Mouse (Mus musculus) intestine, embryonic 15.5 days (tissue): Measurements from ENCODE around the gene Fars2. TPM values are rescaled to one million over a fixed set of nuclear protein-coding genes. Genes with fewer than 3 reads are reported as not detected.

ENCODE experiments used
- ATAC-seq: fragments of 200-750 bp; cut with Nextera tagmentation; 2 replicates; pipeline ENCODE4 v1.8.0; 2017; ENCODE audit warnings: moderate TSS enrichment, moderate library complexity
- H3K27ac ChIP-seq: fragments of 300-500 bp; sonication (generic); 2 replicates; pipeline ENCODE4 v1.5.1; 2015; ENCODE audit warnings: mild to moderate bottlenecking, inconsistent platforms
- H3K27me3 ChIP-seq: fragments of 300-500 bp; sonication (generic); replicated peaks from 2 replicates; pipeline ENCODE4 v1.6.1; 2015; ENCODE audit warnings: inconsistent platforms
- H3K36me3 ChIP-seq: fragments of 300-500 bp; sonication (generic); 2 replicates; pipeline ENCODE4 v1.6.1; 2015; ENCODE audit warnings: inconsistent platforms
- H3K4me1 ChIP-seq: fragments of 300-500 bp; sonication (generic); replicated peaks from 2 replicates; pipeline ENCODE4 v1.6.1; 2015; ENCODE audit warnings: inconsistent platforms
- H3K4me2 ChIP-seq: fragments of 300-500 bp; sonication (generic); replicated peaks from 2 replicates; pipeline ENCODE4 v1.6.1; 2015; ENCODE audit warnings: mild to moderate bottlenecking, inconsistent platforms
- H3K4me3 ChIP-seq: fragments of 300-500 bp; sonication (generic); replicated peaks from 2 replicates; pipeline ENCODE4 v1.5.1; 2015; ENCODE audit warnings: inconsistent platforms
- H3K9ac ChIP-seq: fragments of 300-500 bp; sonication (generic); 2 replicates; pipeline ENCODE4 v1.6.1; 2015; ENCODE audit warnings: inconsistent platforms
- H3K9me3 ChIP-seq: fragments of 300-500 bp; sonication (generic); 2 replicates; pipeline ENCODE4 v1.6.1; 2016; ENCODE audit warnings: inconsistent platforms
- WGBS: fragments of 180-500 bp; shearing (Covaris S2); methylation state at CpG from one replicate; pipeline ENCODE4 v1.1.7; 2015; 5-methylcytosine and 5-hydroxymethylcytosine counted together
- polyA plus RNA-seq: library from polyadenylated mRNA; unstranded; fragments of >200 nt; fragmentation: Nextera tagmentation; extraction: Ambion mirVana; gene quantifications from 2 replicates; pipeline ENCODE4 v1.2.1, GENCODE M21; 2015

Fars2 gene
- polyA plus RNA-seq, 1 experiment from 2014 or later = 41.8 TPM

- H3K9ac ChIP-seq = no peak overlapping the region
- no peaks in the 10 kb centered on the region for H3K36me3 ChIP-seq
- H3K4me3 ChIP-seq = no peak overlapping the region
- no peaks in the 10 kb centered on the region for H3K4me1 ChIP-seq
- no peaks in the 10 kb centered on the region for H3K27me3 ChIP-seq
- WGBS = 63% methylated on average over 2 of the region's 2 CpGs
- H3K9me3 ChIP-seq = no peaks in the 10 kb centered on the region
- no peak for ATAC-seq
- H3K27ac ChIP-seq = no peak overlapping the region
- no peak overlapping the region for H3K4me2 ChIP-seq
These were observed 475.1 kb downstream of the Fars2 start for GRCm38 (mm10) chr13:36592291-36592690.

GRCm38 (mm10) chr13:36606717-36607116, 489.5 kb downstream of the Fars2 start:
- H3K9ac ChIP-seq = no peak overlapping the region
- ATAC-seq = no peak
- H3K4me3 ChIP-seq = no peak overlapping the region
- no peak overlapping the region for H3K4me2 ChIP-seq
- no peaks in the 10 kb centered on the region for H3K36me3 ChIP-seq
- no peaks in the 10 kb centered on the region for H3K4me1 ChIP-seq
- H3K27ac ChIP-seq = no peak overlapping the region
- 86% methylated on average over 5 of the region's 5 CpGs for WGBS
- H3K9me3 ChIP-seq = no peaks in the 10 kb centered on the region
- H3K27me3 ChIP-seq = no peaks in the 10 kb centered on the region

- ATAC-seq = no peak
- H3K27ac ChIP-seq = no peak overlapping the region
- H3K36me3 ChIP-seq = no peaks in the 10 kb centered on the region
- H3K4me3 ChIP-seq = no peak overlapping the region
- no peaks in the 10 kb centered on the region for H3K4me1 ChIP-seq
- 90% methylated on average over 4 of the region's 4 CpGs for WGBS
- no peaks in the 10 kb centered on the region for H3K9me3 ChIP-seq
- H3K27me3 ChIP-seq = no peaks in the 10 kb centered on the region
- no peak overlapping the region for H3K9ac ChIP-seq
- H3K4me2 ChIP-seq = no peak overlapping the region
These were observed 490.7 kb downstream of the Fars2 start for GRCm38 (mm10) chr13:36607871-36608270.

- Histone ChIP-seq H3K36me3 (no peaks in the 10 kb centered on the region), H3K4me1 (no peaks in the 10 kb centered on the region), H3K4me2 (no peak overlapping the region), H3K27me3 (no peaks in the 10 kb centered on the region), H3K4me3 (no peak overlapping the region), H3K27ac (no peak overlapping the region), H3K9ac (no peak overlapping the region), H3K9me3 (no peaks in the 10 kb centered on the region)
- no peak for ATAC-seq
- WGBS = 93% methylated on average over 5 of the region's 5 CpGs
These were observed 493.2 kb downstream of the Fars2 start for GRCm38 (mm10) chr13:36610426-36610825.

GRCm38 (mm10) chr13:36612785-36613750, 495.9 kb downstream of the Fars2 start:
- no peaks in the 10 kb centered on the region for H3K4me1 ChIP-seq
- no peak overlapping the region for H3K27ac ChIP-seq
- no peak overlapping the region for H3K9ac ChIP-seq
- H3K4me2 ChIP-seq = no peak overlapping the region
- no peak overlapping the region for H3K4me3 ChIP-seq
- no peaks in the 10 kb centered on the region for H3K27me3 ChIP-seq
- ATAC-seq = no peak
- no peaks in the 10 kb centered on the region for H3K9me3 ChIP-seq
- 72% methylated on average over 23 of the region's 23 CpGs for WGBS
- no peaks in the 10 kb centered on the region for H3K36me3 ChIP-seq

GRCm38 (mm10) chr13:36620498-36621332, 503.5 kb downstream of the Fars2 start:
- peak; percentile 95 for ATAC-seq
- no peak overlapping the region for H3K9ac ChIP-seq
- no peaks in the 10 kb centered on the region for H3K36me3 ChIP-seq
- no peaks in the 10 kb centered on the region for H3K27me3 ChIP-seq
- 69% methylated on average over 10 of the region's 10 CpGs for WGBS
- no peaks in the 10 kb centered on the region for H3K9me3 ChIP-seq
- H3K4me3 ChIP-seq = no peak overlapping the region
- no peak overlapping the region for H3K27ac ChIP-seq
- no peaks in the 10 kb centered on the region for H3K4me1 ChIP-seq
- no peak overlapping the region for H3K4me2 ChIP-seq

- Histone ChIP-seq H3K9me3 (no peaks in the 10 kb centered on the region), H3K9ac (no peak overlapping the region), H3K36me3 (no peaks in the 10 kb centered on the region), H3K27ac (no peak overlapping the region), H3K4me2 (no peak overlapping the region), H3K4me3 (no peak overlapping the region), H3K27me3 (no peaks in the 10 kb centered on the region), H3K4me1 (no peaks in the 10 kb centered on the region)
- 70% methylated on average over 1 of the region's 1 CpGs for WGBS
- ATAC-seq = peak; percentile 72
These were observed 504.1 kb downstream of the Fars2 start for GRCm38 (mm10) chr13:36621333-36621659.

GRCm38 (mm10) chr13:36623556-36623955, 506.3 kb downstream of the Fars2 start:
- no peaks in the 10 kb centered on the region for H3K4me1 ChIP-seq
- H3K27ac ChIP-seq = no peak overlapping the region
- no peak overlapping the region for H3K9ac ChIP-seq
- H3K4me2 ChIP-seq = no peak overlapping the region
- no peaks in the 10 kb centered on the region for H3K27me3 ChIP-seq
- no peaks in the 10 kb centered on the region for H3K36me3 ChIP-seq
- 68% methylated on average over 1 of the region's 1 CpGs for WGBS
- H3K4me3 ChIP-seq = no peak overlapping the region
- ATAC-seq = no peak
- no peaks in the 10 kb centered on the region for H3K9me3 ChIP-seq

GRCm38 (mm10) chr13:36629154-36629553, 511.9 kb downstream of the Fars2 start:
- 59% methylated on average over 1 of the region's 1 CpGs for WGBS
- Histone ChIP-seq H3K9me3 (no peaks in the 10 kb centered on the region), H3K27me3 (no peaks in the 10 kb centered on the region), H3K9ac (no peak overlapping the region), H3K27ac (no peak overlapping the region), H3K4me3 (no peak overlapping the region), H3K4me2 (no peak overlapping the region), H3K4me1 (no peaks in the 10 kb centered on the region), H3K36me3 (no peaks in the 10 kb centered on the region)
- ATAC-seq = no peak

GRCm38 (mm10) chr13:36648257-36648656, 531.0 kb downstream of the Fars2 start:
- H3K4me1 ChIP-seq = no peaks in the 10 kb centered on the region
- 31% methylated on average over 7 of the region's 7 CpGs for WGBS
- H3K36me3 ChIP-seq = no peaks in the 10 kb centered on the region
- no peaks in the 10 kb centered on the region for H3K9me3 ChIP-seq
- no peak overlapping the region for H3K9ac ChIP-seq
- H3K27ac ChIP-seq = no peak overlapping the region
- H3K4me2 ChIP-seq = no peak overlapping the region
- no peak for ATAC-seq
- no peak overlapping the region for H3K4me3 ChIP-seq
- no peaks in the 10 kb centered on the region for H3K27me3 ChIP-seq

GRCm38 (mm10) chr13:36654251-36654650, 537.0 kb downstream of the Fars2 start:
- H3K4me1 ChIP-seq = no peaks in the 10 kb centered on the region
- H3K4me3 ChIP-seq = no peak overlapping the region
- H3K9me3 ChIP-seq = no peaks in the 10 kb centered on the region
- H3K27me3 ChIP-seq = no peaks in the 10 kb centered on the region
- no peak overlapping the region for H3K27ac ChIP-seq
- H3K9ac ChIP-seq = no peak overlapping the region
- ATAC-seq = no peak
- WGBS = 77% methylated on average over 3 of the region's 3 CpGs
- no peak overlapping the region for H3K4me2 ChIP-seq
- H3K36me3 ChIP-seq = no peaks in the 10 kb centered on the region

- Histone ChIP-seq H3K9me3 (no peaks in the 10 kb centered on the region), H3K27ac (no peak overlapping the region)
- 67% methylated on average over 1 of the region's 1 CpGs for WGBS
These were observed 562.1 kb downstream of the Fars2 start for GRCm38 (mm10) chr13:36679345-36679744.

More at GRCm38 (mm10) chr13:36679345-36679744, 562.1 kb downstream of the Fars2 start:
- H3K9ac ChIP-seq = no peak overlapping the region
- no peaks in the 10 kb centered on the region for H3K36me3 ChIP-seq
- no peak overlapping the region for H3K4me2 ChIP-seq
- no peaks in the 10 kb centered on the region for H3K4me1 ChIP-seq
- no peaks in the 10 kb centered on the region for H3K27me3 ChIP-seq
- ATAC-seq = no peak
- no peak overlapping the region for H3K4me3 ChIP-seq
